ENCODE assay signal across 28 mouse cellular contexts in the genomic region with DNA sequence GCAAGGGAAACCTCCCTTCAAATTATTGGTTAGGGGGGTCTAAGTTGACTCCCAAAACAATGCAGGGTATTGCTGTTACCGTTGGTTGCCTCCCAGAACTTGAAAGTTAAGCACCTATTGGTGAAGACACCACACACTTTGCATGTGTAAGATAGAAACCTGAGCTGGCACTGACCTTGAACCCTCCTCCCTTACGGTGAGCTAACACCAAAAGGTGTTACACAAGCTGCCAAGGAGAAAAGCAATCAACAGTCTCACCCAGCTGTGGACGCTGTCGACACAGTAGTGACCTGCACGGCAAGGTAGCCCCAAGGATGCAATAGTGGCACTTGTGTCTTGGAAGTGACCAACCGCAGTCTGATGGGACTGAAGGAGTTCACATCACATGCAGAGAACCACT. TPM values are rescaled to one million over a fixed set of nuclear protein-coding genes. Genes with fewer than 3 reads are reported as not detected.
DNase-seq lines count a peak whose midpoint lies in the region; ATAC-seq lines count a peak whose summit lies in the region.
"Had no signal": no experiment of that assay in that cellular context is flagged by ENCODE, and none has a peak within 500 bp of the region (broad histone marks: within the 10 kb centered on the region; RNA-seq: fewer than 3 reads in every experiment).

No protein-coding gene starts in this region.

- H3K4me2 ChIP-seq in kidney, embryonic 14.5 days (replicated peaks; ENCODE audit: low read depth, low read length), result no peak overlapping the region
- no peak overlapping the region for H3K4me2 ChIP-seq in midbrain, embryonic 11.5 days
- no peak overlapping the region for H3K4me2 ChIP-seq in midbrain, embryonic 16.5 days (ENCODE audit: low read length)
- H3K4me2 ChIP-seq: heart, embryonic 12.5 days; hindbrain, embryonic 14.5 days had no signal

- WGBS in kidney, embryonic 14.5 days, result 68% methylated on average over 6 of the region's 6 CpGs
- 90% methylated on average over 6 of the region's 6 CpGs for WGBS in midbrain, embryonic 11.5 days
- WGBS in midbrain, embryonic 16.5 days, result 94% methylated on average over 6 of the region's 6 CpGs

- H3K27ac ChIP-seq in kidney, embryonic 14.5 days (ENCODE audit: low read depth, low read length), result no peak overlapping the region
- H3K27ac ChIP-seq in midbrain, embryonic 11.5 days (ENCODE audit: low read depth, low read length), result no peak overlapping the region
- no peak overlapping the region for H3K27ac ChIP-seq in midbrain, embryonic 16.5 days (ENCODE audit: low read length)
- H3K27ac ChIP-seq: forebrain, embryonic 10.5 days; heart, adult 2 months; hindbrain, embryonic 10.5 days; hindbrain, embryonic 14.5 days had no signal

- H3K9me3 ChIP-seq in kidney, embryonic 14.5 days (ENCODE audit: control insufficient read depth, low read length), result no peaks in the 10 kb centered on the region
- no peaks in the 10 kb centered on the region for H3K9me3 ChIP-seq in midbrain, embryonic 11.5 days (ENCODE audit: control insufficient read depth, low read length)
- H3K9me3 ChIP-seq in midbrain, embryonic 16.5 days (replicated peaks; ENCODE audit: control insufficient read depth, low read length, poor library complexity, severe bottlenecking), result no peaks in the 10 kb centered on the region
- H3K9me3 ChIP-seq: forebrain, embryonic 10.5 days; G1E; heart, embryonic 12.5 days; hindbrain, embryonic 10.5 days had no signal

- DNase-seq in kidney, adult 9 months, result peak; percentile 22
- DNase-seq in midbrain, embryonic 11.5 days (ENCODE audit: low spot score, missing footprints), result peak; percentile 57
- peak; percentile 62 for DNase-seq in ES-CJ7 (ENCODE audit: low read depth, low spot score)
- no peak for DNase-seq in urinary bladder, postnatal 10 days (ENCODE audit: low spot score)
- DNase-seq: adrenal gland, postnatal 14 days; B cell, adult 2 months; cerebellum, adult 11-12 months; cerebellum, adult 9-11 months; cerebellum, postnatal 36 days; heart, adult 2 months had no signal

- 0 out of 2 replicates have a peak, but pooled peaks cover 3% of the 10 kb centered on the region for H3K36me3 ChIP-seq in kidney, embryonic 14.5 days (ENCODE audit: control insufficient read depth, insufficient read depth, low read length)
- H3K36me3 ChIP-seq in midbrain, embryonic 11.5 days (ENCODE audit: control insufficient read depth, insufficient read depth, low read length), result 0 out of 2 replicates have a peak, but pooled peaks cover 2% of the 10 kb centered on the region
- no peaks in the 10 kb centered on the region for H3K36me3 ChIP-seq in midbrain, embryonic 16.5 days (ENCODE audit: control insufficient read depth, insufficient read depth, low read length)

- no peak for ATAC-seq in kidney, embryonic 14.5 days (ENCODE audit: low FRiP score, low TSS enrichment)
- no peak for ATAC-seq in midbrain, embryonic 11.5 days (ENCODE audit: low FRiP score)
- ATAC-seq in midbrain, embryonic 16.5 days, result no peak
- no peak for ATAC-seq in erythroblast, adult 5-6 weeks (replicated peaks; ENCODE audit: low FRiP score, poor library complexity, severe bottlenecking)
- ATAC-seq: activated CD4-positive, CD25-positive, alpha-beta regulatory T cell, adult 4 months; forebrain, embryonic 14.5 days; intestine, embryonic 16.5 days had no signal

- H3K27me3 ChIP-seq in kidney, embryonic 14.5 days (ENCODE audit: control insufficient read depth, insufficient read depth, low read length), result no peaks in the 10 kb centered on the region
- H3K27me3 ChIP-seq in midbrain, embryonic 11.5 days (ENCODE audit: control insufficient read depth, insufficient read depth, low read length), result no peaks in the 10 kb centered on the region
- no peaks in the 10 kb centered on the region for H3K27me3 ChIP-seq in midbrain, embryonic 16.5 days (ENCODE audit: control insufficient read depth, insufficient read depth, low read depth, low read length)
- H3K27me3 ChIP-seq: heart, embryonic 12.5 days had no signal

- no peak overlapping the region for H3K4me3 ChIP-seq in kidney, embryonic 14.5 days (ENCODE audit: low read length)
- H3K4me3 ChIP-seq in midbrain, embryonic 11.5 days (ENCODE audit: low read depth, low read length), result no peak overlapping the region
- H3K4me3 ChIP-seq in midbrain, embryonic 16.5 days (ENCODE audit: low read depth, low read length), result no peak overlapping the region
- H3K4me3 ChIP-seq: erythroblast, embryonic 14.5 days; forebrain, embryonic 10.5 days; heart, adult 2 months; heart, embryonic 12.5 days; hindbrain, embryonic 10.5 days had no signal

- no peak overlapping the region for H3K9ac ChIP-seq in kidney, embryonic 14.5 days (ENCODE audit: low read depth, low read length)
- H3K9ac ChIP-seq in midbrain, embryonic 11.5 days (ENCODE audit: low read length), result no peak overlapping the region
- no peak overlapping the region for H3K9ac ChIP-seq in midbrain, embryonic 16.5 days (ENCODE audit: low read depth, low read length)
- H3K9ac ChIP-seq: heart, embryonic 12.5 days; hindbrain, embryonic 14.5 days had no signal

- 0 out of 2 replicates have a peak, but pooled peaks cover 2% of the 10 kb centered on the region for H3K4me1 ChIP-seq in kidney, embryonic 14.5 days (ENCODE audit: control insufficient read depth, insufficient read depth, low read length)
- no peaks in the 10 kb centered on the region for H3K4me1 ChIP-seq in midbrain, embryonic 11.5 days (ENCODE audit: control insufficient read depth, insufficient read depth, low read length)
- no peaks in the 10 kb centered on the region; the same call in 1 of the 2 replicates for H3K4me1 ChIP-seq in midbrain, embryonic 16.5 days (ENCODE audit: control insufficient read depth, insufficient read depth, low read length)
- H3K4me1 ChIP-seq: forebrain, embryonic 10.5 days; hindbrain, embryonic 10.5 days had no signal

RNA-seq across cellular contexts. Expression of a gene that starts 7.4 kb away (rescaled TPM):
- 0.23 and 0.31 TPM in 2 replicates for polyA plus RNA-seq in kidney, embryonic 14.5 days (2014; fragmentation: Nextera tagmentation; extraction: Ambion mirVana)
- polyA plus RNA-seq in midbrain, embryonic 11.5 days (2014; fragmentation: Nextera tagmentation; extraction: Ambion mirVana), result 0.16 and 0.25 TPM in 2 replicates
- 0.48 and 0.49 TPM in 2 replicates for polyA plus RNA-seq in midbrain, embryonic 16.5 days (2015; fragmentation: Nextera tagmentation; extraction: Ambion mirVana)
- 1.0 TPM in 1 of 2 replicates, not detected in the other for total RNA-seq in erythroblast, adult 5-6 weeks (2015; ENCODE audit: low replicate concordance)
- 0.68 TPM in 1 of 2 replicates, not detected in the other for total RNA-seq in erythroblast, adult 5-6 weeks (2017; ENCODE audit: low replicate concordance)

RNA-seq across cellular contexts. Expression of a gene that starts 9.9 kb away (rescaled TPM):
- polyA plus RNA-seq in kidney, embryonic 14.5 days (2014; fragmentation: Nextera tagmentation; extraction: Ambion mirVana), result not detected in 2 replicates
- polyA plus RNA-seq in midbrain, embryonic 11.5 days (2014; fragmentation: Nextera tagmentation; extraction: Ambion mirVana), result not detected in 2 replicates
- polyA plus RNA-seq in midbrain, embryonic 16.5 days (2015; fragmentation: Nextera tagmentation; extraction: Ambion mirVana), result 0.09 TPM in 1 of 2 replicates, not detected in the other
- total RNA-seq in erythroblast, adult 5-6 weeks (2015; ENCODE audit: low replicate concordance), result not detected in 2 replicates
- not detected in 2 replicates for total RNA-seq in erythroblast, adult 5-6 weeks (2017; ENCODE audit: low replicate concordance)
- total RNA-seq: adrenal gland, adult 18-20 months had no signal
- polyA plus RNA-seq: activated CD4-positive, CD25-positive, alpha-beta regulatory T cell, adult 4 months; embryonic facial prominence, embryonic 14.5 days; erythroblast, embryonic 14.5 days; forebrain, embryonic 10.5 days; G1E; hindbrain, embryonic 10.5 days had no signal

RNA-seq across cellular contexts. Expression of a gene that starts 14.2 kb away (rescaled TPM):
- 73.0 and 91.7 TPM in 2 replicates for polyA plus RNA-seq in kidney, embryonic 14.5 days (2014; fragmentation: Nextera tagmentation; extraction: Ambion mirVana)
- 74.2 and 83.3 TPM in 2 replicates for polyA plus RNA-seq in midbrain, embryonic 11.5 days (2014; fragmentation: Nextera tagmentation; extraction: Ambion mirVana)
- polyA plus RNA-seq in midbrain, embryonic 16.5 days (2015; fragmentation: Nextera tagmentation; extraction: Ambion mirVana), result 108 and 113 TPM in 2 replicates
- 2.1 and 26.1 TPM in 2 replicates for total RNA-seq in erythroblast, adult 5-6 weeks (2015; ENCODE audit: low replicate concordance)
- 11.6 and 13.8 TPM in 2 replicates for total RNA-seq in erythroblast, adult 5-6 weeks (2017; ENCODE audit: low replicate concordance)

RNA-seq across cellular contexts. Expression of a gene that starts 14.3 kb away (rescaled TPM):
- not detected in 2 replicates for polyA plus RNA-seq in kidney, embryonic 14.5 days (2014; fragmentation: Nextera tagmentation; extraction: Ambion mirVana)
- 0.15 TPM in 1 of 2 replicates, not detected in the other for polyA plus RNA-seq in midbrain, embryonic 11.5 days (2014; fragmentation: Nextera tagmentation; extraction: Ambion mirVana)
- polyA plus RNA-seq in midbrain, embryonic 16.5 days (2015; fragmentation: Nextera tagmentation; extraction: Ambion mirVana), result not detected in 2 replicates
- total RNA-seq in erythroblast, adult 5-6 weeks (2015; ENCODE audit: low replicate concordance), result not detected in 2 replicates
- not detected in 2 replicates for total RNA-seq in erythroblast, adult 5-6 weeks (2017; ENCODE audit: low replicate concordance)
- total RNA-seq: adrenal gland, adult 18-20 months; adrenal gland, postnatal 14 days; G1E; gastrocnemius, adult 8-10 months; gastrocnemius, postnatal 4 days; heart, adult 2 months; heart, postnatal 25 days had no signal
- polyA plus RNA-seq: activated CD4-positive, CD25-positive, alpha-beta regulatory T cell, adult 4 months; erythroblast, embryonic 14.5 days; G1E; heart, embryonic 12.5 days; heart, embryonic 16.5 days; hindbrain, embryonic 10.5 days; hindbrain, embryonic 14.5 days; intestine, embryonic 16.5 days had no signal

RNA-seq across cellular contexts. Expression of a gene that starts 27.0 kb away (rescaled TPM):
- polyA plus RNA-seq in kidney, embryonic 14.5 days (2014; fragmentation: Nextera tagmentation; extraction: Ambion mirVana), result 28.5 and 38.5 TPM in 2 replicates
- 39.4 and 41.4 TPM in 2 replicates for polyA plus RNA-seq in midbrain, embryonic 11.5 days (2014; fragmentation: Nextera tagmentation; extraction: Ambion mirVana)
- polyA plus RNA-seq in midbrain, embryonic 16.5 days (2015; fragmentation: Nextera tagmentation; extraction: Ambion mirVana), result 47.6 and 48.6 TPM in 2 replicates
- 1.7 TPM in 1 of 2 replicates, not detected in the other for total RNA-seq in erythroblast, adult 5-6 weeks (2015; ENCODE audit: low replicate concordance)
- total RNA-seq in erythroblast, adult 5-6 weeks (2017; ENCODE audit: low replicate concordance), result 6.0 and 8.4 TPM in 2 replicates
